Mouse (Mus musculus) liver (tissue): ENCODE data around the gene Sbno1.

Experiments used
- DNase-seq: peaks from one replicate; pipeline ENCODE4 v3.0.0-alpha.2; 2020; ENCODE audit warnings: mixed read lengths

The Sbno1 gene

DNA sequence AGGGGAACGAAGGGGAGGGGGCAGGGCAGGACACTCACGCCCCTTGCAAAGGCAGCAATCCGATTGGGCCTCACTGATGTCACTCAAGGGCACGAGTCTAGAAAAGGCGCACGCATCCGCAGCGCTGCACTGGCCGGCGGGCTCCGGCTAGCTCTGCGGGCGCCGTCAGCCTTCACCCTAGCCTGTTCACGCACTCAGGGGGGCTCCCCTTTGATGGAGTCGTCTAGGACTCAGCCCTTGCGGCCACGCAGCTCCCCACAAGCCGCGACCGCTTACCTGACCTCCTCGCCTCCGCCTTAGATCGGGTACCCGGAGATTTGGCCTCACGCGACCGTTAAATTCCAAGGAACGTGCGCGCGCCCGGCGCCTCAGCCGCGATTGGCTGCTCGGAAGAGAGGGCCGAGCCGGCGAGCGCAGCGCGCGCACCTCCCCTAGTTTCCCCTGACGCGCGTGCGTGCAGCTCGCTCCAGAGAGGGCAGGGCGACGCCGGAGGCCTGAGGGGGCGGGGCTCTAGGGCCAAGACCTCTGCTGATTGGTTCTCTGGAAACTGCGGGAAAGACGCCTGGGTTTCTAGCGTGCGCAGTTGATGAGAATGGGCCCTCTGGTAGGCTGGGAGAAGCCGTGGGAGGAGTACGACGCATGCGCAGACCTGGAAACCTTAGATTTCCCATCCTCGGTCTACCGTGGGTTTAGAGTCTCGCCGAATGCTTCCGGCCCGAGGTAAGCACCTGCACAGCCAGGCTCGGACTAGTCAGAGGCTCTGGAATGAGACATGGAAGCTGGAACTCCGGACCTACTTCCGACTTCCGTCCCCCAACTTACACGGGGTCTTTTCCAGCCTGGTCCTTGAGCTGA, 98.1 kb downstream of the Sbno1 start, which contains the start of the genes Mphosph9 and 2810006K23Rik:
Mphosph9 (minus strand) TSS at position 463 of the 855 bp plus-strand sequence.
2810006K23Rik (plus strand) TSS at position 580 of the 855 bp plus-strand sequence.
- peak; percentile 100 for DNase-seq

DNA sequence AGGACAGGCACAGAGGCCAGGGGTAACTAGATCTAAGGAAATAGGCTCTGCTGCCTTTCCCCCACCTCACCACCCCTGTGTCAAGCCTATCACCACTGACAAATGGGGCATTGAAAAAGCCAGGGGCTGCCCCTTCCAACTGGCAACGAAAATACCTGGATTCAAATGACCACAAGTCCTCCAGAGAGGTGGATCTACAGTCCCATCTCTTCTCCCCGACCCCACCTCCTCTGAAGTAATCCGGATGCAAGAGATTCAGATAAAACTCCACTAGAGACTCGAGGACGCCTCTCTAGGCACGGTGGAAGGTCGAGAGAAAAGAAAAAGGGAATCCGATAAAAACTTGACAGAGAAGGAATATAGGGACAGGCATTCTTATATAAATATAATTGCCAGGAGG, 99.0 kb downstream of the Sbno1 start:
- DNase-seq, result no peak
